Mouse (Mus musculus) intestine, postnatal 0 days (tissue): Measurements from ENCODE around the gene Timm44. TPM values are rescaled to one million over a fixed set of nuclear protein-coding genes. Genes with fewer than 3 reads are reported as not detected.

Experiments
- ATAC-seq: fragments of 200-750 bp; cut with Nextera tagmentation; 2 replicates; pipeline ENCODE4 v1.8.0; 2017; ENCODE audit warnings: mild to moderate bottlenecking, moderate TSS enrichment, moderate library complexity
- H3K27ac ChIP-seq: fragments of 300-500 bp; sonication (generic); 2 replicates; pipeline ENCODE4 v1.5.1; 2014; ENCODE audit warnings: mild to moderate bottlenecking, low read depth, low read length, moderate library complexity
- H3K27me3 ChIP-seq: fragments of 300-500 bp; sonication (generic); replicated peaks from 2 replicates; pipeline ENCODE4 v1.6.1; 2014; ENCODE audit warnings: low read length, mixed read lengths; ENCODE audit not compliant: control insufficient read depth, insufficient read depth
- H3K36me3 ChIP-seq: fragments of 300-500 bp; sonication (generic); 2 replicates; pipeline ENCODE4 v1.6.1; 2014; ENCODE audit warnings: mild to moderate bottlenecking, moderate library complexity; ENCODE audit not compliant: control insufficient read depth, insufficient read depth
- H3K4me1 ChIP-seq: fragments of 300-500 bp; sonication (generic); replicated peaks from 2 replicates; pipeline ENCODE4 v1.6.1; 2014; ENCODE audit warnings: antibody characterized with exemption, low read length, mixed read lengths; ENCODE audit not compliant: control insufficient read depth, insufficient read depth
- H3K4me2 ChIP-seq: fragments of 300-500 bp; sonication (generic); replicated peaks from 2 replicates; pipeline ENCODE4 v1.6.1; 2014; ENCODE audit warnings: low read depth, mild to moderate bottlenecking, moderate library complexity
- H3K4me3 ChIP-seq: fragments of 300-500 bp; sonication (generic); 2 replicates; pipeline ENCODE4 v1.5.1; 2014; ENCODE audit warnings: low read depth, low read length
- H3K9ac ChIP-seq: fragments of 300-500 bp; sonication (generic); 2 replicates; pipeline ENCODE4 v1.6.1; 2014; ENCODE audit warnings: mild to moderate bottlenecking, low read depth, low read length
- H3K9me3 ChIP-seq: fragments of 300-500 bp; sonication (generic); 2 replicates; pipeline ENCODE4 v1.6.1; 2016; ENCODE audit warnings: mixed run types; ENCODE audit not compliant: control insufficient read depth
- CTCF ChIP-seq: sonication (generic); IDR thresholded peaks from 2 replicates; pipeline ENCODE4 v1.5.1; 2016; ENCODE audit warnings: low read depth, mild to moderate bottlenecking, control low read depth, antibody characterized with exemption, moderate library complexity
- WGBS: fragments of 180-500 bp; shearing (Covaris S2); extraction: QIAGEN DNeasy Blood & Tissue Kit; methylation state at CpG from one replicate; pipeline ENCODE4 v1.1.7; 2014; 5-methylcytosine and 5-hydroxymethylcytosine counted together
- polyA plus RNA-seq: library from polyadenylated mRNA; unstranded; fragments of >200 nt; fragmentation: Nextera tagmentation; extraction: Ambion mirVana; gene quantifications from 2 replicates; pipeline ENCODE4 v1.2.1, GENCODE M21; 2015

Gene Timm44
- polyA plus RNA-seq, 1 experiment from 2014 or later, result 35.5 TPM

DNA sequence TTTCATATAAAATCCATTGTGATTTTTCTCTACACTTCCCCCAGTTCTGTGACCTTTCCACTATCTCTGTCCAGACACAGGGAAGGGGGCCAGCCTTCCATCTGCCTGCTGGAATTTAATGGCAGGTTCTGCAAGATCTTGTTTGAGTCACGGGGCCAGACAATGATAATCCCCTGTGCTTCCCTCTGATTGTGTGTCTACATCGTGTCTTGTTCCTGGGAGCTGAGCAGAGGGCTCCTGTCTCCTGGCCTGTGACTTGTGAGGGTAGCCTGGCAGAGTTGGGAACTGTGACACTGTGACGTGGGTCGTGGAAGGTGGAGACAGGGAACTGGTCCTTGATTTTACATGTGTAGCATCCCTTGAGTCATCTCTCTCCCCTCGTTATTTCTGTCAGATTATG is 45.9 kb downstream of the Timm44 start:
- no peak overlapping the region for H3K9ac ChIP-seq
- no peaks in the 10 kb centered on the region for H3K27me3 ChIP-seq
- TF ChIP-seq CTCF, result no peak
- 69% methylated on average over 5 of the region's 5 CpGs for WGBS
- no peaks in the 10 kb centered on the region; the same call in 1 of the 2 replicates for H3K4me1 ChIP-seq
- H3K4me2 ChIP-seq, result no peak overlapping the region
- no peak overlapping the region for H3K27ac ChIP-seq
- H3K9me3 ChIP-seq, result no peaks in the 10 kb centered on the region
- no peak for ATAC-seq
- no peaks in the 10 kb centered on the region for H3K36me3 ChIP-seq
- H3K4me3 ChIP-seq, result no peak overlapping the region

GRCm38 (mm10) chr8:4227919-4228318 is 47.8 kb downstream of the Timm44 start:
- Histone ChIP-seq H3K36me3 (no peaks in the 10 kb centered on the region), H3K4me2 (no peak overlapping the region), H3K4me1 (no peaks in the 10 kb centered on the region; the same call in 1 of the 2 replicates), H3K4me3 (no peak overlapping the region), H3K27ac (no peak overlapping the region), H3K9ac (no peak overlapping the region), H3K27me3 (no peaks in the 10 kb centered on the region), H3K9me3 (no peaks in the 10 kb centered on the region)
- WGBS, result 94% methylated on average over 4 of the region's 4 CpGs
- TF ChIP-seq CTCF, result no peak
- no peak for ATAC-seq

DNA sequence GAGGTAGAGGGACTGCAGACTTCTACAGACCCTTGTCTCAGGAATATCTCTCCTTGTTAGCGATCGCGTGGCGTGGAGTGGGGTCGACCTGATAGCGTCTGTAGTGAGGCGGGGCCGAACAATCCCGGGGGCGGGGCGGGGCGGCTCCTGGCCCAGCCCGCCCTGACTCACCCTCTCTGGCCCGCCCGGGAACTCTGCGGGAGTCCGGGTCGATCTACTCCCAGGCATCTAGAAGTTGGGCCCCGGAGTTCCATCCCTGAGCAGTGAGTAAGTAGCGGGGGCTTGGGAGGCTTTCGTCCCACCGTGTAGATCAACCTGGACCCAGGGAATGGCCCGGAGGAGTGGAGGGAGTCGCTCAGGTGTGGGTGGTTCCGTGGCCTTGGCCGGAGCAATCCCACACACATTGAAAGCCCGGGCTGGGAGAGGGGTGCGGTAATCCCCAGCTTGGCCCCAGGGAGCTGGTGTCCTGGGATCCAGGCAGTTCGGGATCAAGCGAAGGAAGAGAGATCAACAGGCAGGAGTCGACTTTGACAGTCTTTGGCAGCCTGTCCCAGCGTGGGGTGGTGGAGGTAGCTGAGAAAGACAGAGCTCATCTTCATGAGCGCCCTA is 48.9 kb downstream of the Timm44 start, which contains the start of gene Lrrc8e:
TSS of gene Lrrc8e (plus strand) at position 89 of the 609 bp plus-strand sequence.
- Histone ChIP-seq H3K27me3 (no peaks in the 10 kb centered on the region), H3K9me3 (no peaks in the 10 kb centered on the region), H3K27ac (no peak within 1 kb of the TSS), H3K36me3 (no peaks in the 10 kb centered on the region), H3K4me3 (peak within 1 kb of the TSS; percentile 33), H3K4me2 (peak within 1 kb of the TSS; percentile 77), H3K4me1 (no peaks in the 10 kb centered on the region; the same call in 1 of the 2 replicates), H3K9ac (0 out of 2 replicates have a peak within 1 kb of the TSS, but pooled peaks have one; percentile 34)
- WGBS, result 6% methylated on average over 33 of the region's 33 CpGs
- no peak for TF ChIP-seq CTCF
- peak; percentile 69 for ATAC-seq

GRCm38 (mm10) chr8:4226323-4226722 is 49.4 kb downstream of the Timm44 start:
- peak overlapping the region; percentile 33 for H3K4me3 ChIP-seq
- H3K9me3 ChIP-seq, result no peaks in the 10 kb centered on the region
- no peaks in the 10 kb centered on the region for H3K27me3 ChIP-seq
- H3K27ac ChIP-seq, result no peak overlapping the region
- H3K4me1 ChIP-seq, result no peaks in the 10 kb centered on the region; the same call in 1 of the 2 replicates
- H3K4me2 ChIP-seq, result peak overlapping the region; percentile 77
- no peaks in the 10 kb centered on the region for H3K36me3 ChIP-seq
- no peak overlapping the region for H3K9ac ChIP-seq
- 36% methylated on average over 4 of the region's 4 CpGs for WGBS
- peak; percentile 39; the same call in 1 of the 2 replicates for TF ChIP-seq CTCF
- ATAC-seq, result 0 out of 2 replicates have a peak, but pooled peaks have one; percentile 4

DNA sequence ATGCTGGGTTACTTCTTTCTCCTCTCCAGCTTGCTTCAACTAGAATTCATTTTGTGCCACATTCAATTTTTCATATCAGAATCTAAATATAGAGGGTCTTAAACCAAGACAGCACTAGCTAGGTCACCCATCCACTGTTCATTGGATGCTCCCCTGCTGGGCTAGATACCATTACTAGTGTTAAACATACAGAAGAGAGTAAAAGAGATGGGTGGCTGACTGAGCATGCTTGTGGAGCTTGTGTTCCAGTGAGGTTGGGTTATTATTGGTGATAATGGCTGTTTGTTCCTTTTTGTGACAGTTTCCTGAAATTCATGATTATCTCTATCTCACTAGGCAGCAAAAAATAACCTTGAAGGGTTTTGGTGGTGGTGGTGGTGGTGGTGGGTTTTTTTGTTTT is 53.7 kb downstream of the Timm44 start:
- H3K9ac ChIP-seq, result no peak overlapping the region
- no peaks in the 10 kb centered on the region for H3K36me3 ChIP-seq
- no peak overlapping the region for H3K27ac ChIP-seq
- no peak overlapping the region for H3K4me3 ChIP-seq
- no peaks in the 10 kb centered on the region for H3K9me3 ChIP-seq
- no peak for ATAC-seq
- no peak for TF ChIP-seq CTCF
- peaks cover 1% of the 10 kb centered on the region; the same call in 1 of the 2 replicates for H3K4me1 ChIP-seq
- peaks cover 13% of the 10 kb centered on the region; the same call in 1 of the 2 replicates for H3K27me3 ChIP-seq
- H3K4me2 ChIP-seq, result no peak overlapping the region

DNA sequence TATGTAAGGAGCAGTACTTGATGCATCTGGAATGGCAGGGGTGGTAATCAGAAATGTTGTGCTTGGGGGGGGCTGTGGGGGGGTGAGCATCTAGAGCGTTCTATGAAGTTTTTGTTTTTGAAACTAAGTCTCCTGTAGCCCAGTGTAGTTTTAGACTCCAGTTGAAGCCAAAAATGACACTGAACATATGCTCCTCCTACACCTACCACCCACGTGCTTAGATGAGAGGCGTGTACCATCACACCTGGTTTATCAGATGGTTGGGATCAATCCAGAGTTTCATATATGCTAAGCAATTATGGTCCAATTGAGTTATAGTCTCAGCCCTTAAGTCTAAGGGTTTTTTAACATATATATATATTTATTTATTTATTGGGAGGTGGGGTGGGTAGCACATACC is 56.1 kb downstream of the Timm44 start:
- H3K4me1 ChIP-seq, result 0 out of 2 replicates have a peak, but pooled peaks cover 8% of the 10 kb centered on the region
- no peak overlapping the region for H3K4me3 ChIP-seq
- no peaks in the 10 kb centered on the region for H3K9me3 ChIP-seq
- TF ChIP-seq CTCF, result no peak
- no peak overlapping the region for H3K27ac ChIP-seq
- H3K9ac ChIP-seq, result no peak overlapping the region
- ATAC-seq, result no peak
- H3K36me3 ChIP-seq, result no peaks in the 10 kb centered on the region
- no peak overlapping the region for H3K4me2 ChIP-seq
- peaks cover 21% of the 10 kb centered on the region for H3K27me3 ChIP-seq
- 75% methylated on average over 3 of the region's 3 CpGs for WGBS
